Mouse (Mus musculus) hindbrain, embryonic 10.5 days (tissue): ENCODE results near the gene Ralgps1. TPM values are rescaled to one million over a fixed set of nuclear protein-coding genes. Genes with fewer than 3 reads are reported as not detected.
"Not testable (repeated sequence)": the region's sequence is repeated elsewhere in the genome, so short reads cannot be mapped to it uniquely, and the experiment has no call there.

ENCODE experiments used
- DNase-seq: peaks from one replicate; pipeline ENCODE4 v3.0.0-alpha.2; 2017; ENCODE audit warnings: low spot score
- H3K27ac ChIP-seq: fragments of 300-500 bp; sonication (generic); 2 replicates; pipeline ENCODE4 v1.5.1; 2016; ENCODE audit warnings: mild to moderate bottlenecking, moderate library complexity
- H3K27me3 ChIP-seq: fragments of 300-500 bp; sonication (generic); 2 replicates; pipeline ENCODE4 v1.6.1; 2016; ENCODE audit warnings: mild to moderate bottlenecking; ENCODE audit not compliant: poor library complexity, insufficient read depth, severe bottlenecking
- H3K36me3 ChIP-seq: fragments of 300-500 bp; sonication (generic); 2 replicates; pipeline ENCODE4 v1.6.1; 2016; ENCODE audit warnings: mild to moderate bottlenecking, moderate library complexity
- H3K4me1 ChIP-seq: fragments of 300-500 bp; sonication (generic); replicated peaks from 2 replicates; pipeline ENCODE4 v1.6.1; 2016; ENCODE audit warnings: mild to moderate bottlenecking
- H3K4me3 ChIP-seq: fragments of 300-500 bp; sonication (generic); 2 replicates; pipeline ENCODE4 v1.5.1; 2016; ENCODE audit warnings: mild to moderate bottlenecking, moderate library complexity
- H3K9me3 ChIP-seq: fragments of 300-500 bp; sonication (generic); 2 replicates; pipeline ENCODE4 v1.6.1; 2016; ENCODE audit warnings: mild to moderate bottlenecking, moderate library complexity
- WGBS: fragments of 180-500 bp; shearing (Covaris S2); methylation state at CpG from one replicate; pipeline ENCODE4 v1.1.7; 2016; 5-methylcytosine and 5-hydroxymethylcytosine counted together
- polyA plus RNA-seq: library from polyadenylated mRNA; unstranded; fragments of >200 nt; fragmentation: Nextera tagmentation; extraction: Ambion mirVana; gene quantifications from 2 replicates; pipeline ENCODE4 v1.2.1, GENCODE M21; 2016

The Ralgps1 gene
- polyA plus RNA-seq, 1 experiment from 2014 or later: 12.2 TPM

- 82% methylated on average over 2 of the region's 3 CpGs for WGBS
- H3K36me3 ChIP-seq: peaks cover under 1% of the 10 kb centered on the region; the same call in 1 of the 2 replicates
- H3K9me3 ChIP-seq: no peaks in the 10 kb centered on the region
Observed at GRCm38 (mm10) chr2:33329622-33330021, 41.7 kb downstream of the Ralgps1 start.

GRCm38 (mm10) chr2:33328941-33329340, 42.3 kb downstream of the Ralgps1 start:
- Histone ChIP-seq H3K36me3 (no peaks in the 10 kb centered on the region), H3K27ac (no peak overlapping the region), H3K4me3 (no peak overlapping the region), H3K27me3 (peaks cover 36% of the 10 kb centered on the region), H3K4me1 (peaks cover 6% of the 10 kb centered on the region), H3K9me3 (no peaks in the 10 kb centered on the region)
- peak; percentile 61 for DNase-seq
- WGBS: 86% methylated on average over 1 of the region's 1 CpGs

More at GRCm38 (mm10) chr2:33329622-33330021, 41.7 kb downstream of the Ralgps1 start:
- DNase-seq: no peak
- Histone ChIP-seq H3K27me3 (peaks cover 32% of the 10 kb centered on the region), H3K27ac (no peak overlapping the region), H3K4me3 (no peak overlapping the region), H3K4me1 (no peaks in the 10 kb centered on the region)

GRCm38 (mm10) chr2:33325359-33325758, 45.9 kb downstream of the Ralgps1 start:
- Histone ChIP-seq H3K27ac (no peak overlapping the region), H3K4me3 (no peak overlapping the region), H3K27me3 (peaks cover 58% of the 10 kb centered on the region), H3K36me3 (no peaks in the 10 kb centered on the region), H3K4me1 (peaks cover 23% of the 10 kb centered on the region), H3K9me3 (no peaks in the 10 kb centered on the region)
- no peak for DNase-seq
- WGBS: 73% methylated on average over 3 of the region's 3 CpGs

DNA sequence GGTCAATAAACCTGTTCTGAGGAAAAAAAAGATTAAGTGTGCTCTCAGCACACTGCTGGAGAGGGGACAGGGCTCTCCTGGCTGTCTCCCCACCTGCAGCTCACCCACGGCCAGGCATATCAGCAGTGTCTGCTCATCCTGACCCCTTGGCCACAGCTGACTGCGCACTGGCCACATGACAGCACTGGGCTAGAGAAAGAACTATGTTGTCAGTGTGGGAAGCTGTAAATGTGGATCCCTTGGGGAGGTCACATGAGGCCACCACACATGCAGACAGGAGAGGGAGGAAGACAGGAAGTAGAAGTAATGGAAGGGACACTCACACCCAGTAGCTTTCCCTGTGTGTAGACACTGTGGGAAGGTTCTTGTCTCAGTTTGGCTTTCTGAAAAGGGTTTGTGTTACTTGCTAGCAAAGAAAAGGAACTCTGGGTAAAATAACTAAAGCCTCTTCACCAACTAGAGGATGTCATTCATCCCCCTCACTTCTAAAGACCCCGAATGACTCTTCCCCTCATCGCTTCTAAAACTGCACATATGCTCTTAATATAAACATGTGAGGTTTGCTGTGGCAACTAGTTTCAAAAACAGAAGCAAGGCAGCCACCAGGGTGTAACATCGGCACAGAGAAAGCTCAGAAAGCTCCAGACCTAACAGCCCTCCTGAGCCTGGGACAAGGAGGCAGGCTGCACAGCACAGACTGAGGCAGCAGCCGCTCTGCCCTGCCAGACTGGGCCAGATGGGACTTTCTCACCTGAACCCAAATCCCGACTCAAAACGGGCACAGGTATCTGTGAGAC, 47.3 kb downstream of the Ralgps1 start:
- H3K36me3 ChIP-seq: no peaks in the 10 kb centered on the region
- no peak overlapping the region for H3K27ac ChIP-seq
- WGBS: 72% methylated on average over 8 of the region's 8 CpGs

DNA sequence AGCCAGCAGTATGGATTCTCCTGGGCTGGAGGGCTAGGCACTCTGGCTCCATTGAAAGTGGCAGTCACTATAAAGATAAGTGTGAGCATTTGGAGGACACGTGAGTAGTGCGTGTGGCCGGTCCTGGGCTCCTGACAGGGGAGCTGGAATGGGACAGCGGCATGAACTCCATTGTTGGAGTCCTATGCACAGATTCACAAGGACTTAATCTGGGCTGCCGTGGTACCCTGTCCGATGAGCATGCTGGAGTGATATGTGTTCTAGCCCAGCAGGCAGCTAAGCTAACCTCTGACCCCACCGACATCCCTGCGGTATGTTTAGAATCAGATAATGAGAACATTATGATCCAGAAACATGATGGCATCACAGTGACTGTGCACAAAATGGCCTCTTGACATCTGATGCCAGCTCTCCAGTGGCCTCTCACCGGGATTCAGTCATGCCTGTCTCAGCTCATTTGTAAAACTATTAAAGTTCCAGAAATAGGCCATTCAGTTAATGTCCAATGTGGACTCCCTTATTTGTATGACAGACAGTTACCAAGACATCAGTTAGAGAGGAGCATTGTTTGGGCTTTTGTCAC, 48.2 kb downstream of the Ralgps1 start:
- DNase-seq: peak; percentile 29
- WGBS: 45% methylated on average over 9 of the region's 9 CpGs
- Histone ChIP-seq H3K27me3 (peaks cover 79% of the 10 kb centered on the region), H3K4me1 (peaks cover 28% of the 10 kb centered on the region)
- H3K9me3 ChIP-seq, H3K4me3 ChIP-seq, H3K36me3 ChIP-seq, H3K27ac ChIP-seq: not testable (repeated sequence)

More for the DNA sequence above, 47.3 kb downstream of the Ralgps1 start:
- Histone ChIP-seq H3K9me3 (no peaks in the 10 kb centered on the region), H3K27me3 (peaks cover 72% of the 10 kb centered on the region), H3K4me3 (no peak overlapping the region), H3K4me1 (peaks cover 24% of the 10 kb centered on the region)
- no peak for DNase-seq

DNA sequence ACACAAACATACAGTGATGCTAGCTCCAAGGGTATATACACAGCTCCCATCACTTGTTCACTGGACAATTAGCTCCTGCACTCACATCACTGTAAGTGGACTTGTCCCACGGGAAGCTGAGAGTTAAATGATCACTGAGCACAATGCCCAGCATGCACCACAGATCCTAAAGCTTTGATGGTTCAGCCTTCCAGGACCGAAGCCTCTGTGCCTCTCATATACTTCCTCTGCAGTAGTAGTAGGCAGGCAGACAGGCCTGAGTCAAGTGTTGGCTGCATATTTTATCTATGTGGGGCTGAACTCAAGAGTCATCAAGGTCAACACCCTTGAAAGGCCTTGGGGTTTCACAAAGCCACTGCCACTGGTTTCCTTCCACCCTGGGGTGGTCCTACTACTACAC, 49.6 kb downstream of the Ralgps1 start:
- H3K9me3 ChIP-seq: no peaks in the 10 kb centered on the region
- H3K4me1 ChIP-seq: peaks cover 36% of the 10 kb centered on the region
- no peaks in the 10 kb centered on the region for H3K36me3 ChIP-seq
- H3K27ac ChIP-seq: no peak overlapping the region
- 87% methylated on average over 2 of the region's 2 CpGs for WGBS
- DNase-seq: no peak
- H3K4me3 ChIP-seq: no peak overlapping the region
- H3K27me3 ChIP-seq: peaks cover 67% of the 10 kb centered on the region

DNA sequence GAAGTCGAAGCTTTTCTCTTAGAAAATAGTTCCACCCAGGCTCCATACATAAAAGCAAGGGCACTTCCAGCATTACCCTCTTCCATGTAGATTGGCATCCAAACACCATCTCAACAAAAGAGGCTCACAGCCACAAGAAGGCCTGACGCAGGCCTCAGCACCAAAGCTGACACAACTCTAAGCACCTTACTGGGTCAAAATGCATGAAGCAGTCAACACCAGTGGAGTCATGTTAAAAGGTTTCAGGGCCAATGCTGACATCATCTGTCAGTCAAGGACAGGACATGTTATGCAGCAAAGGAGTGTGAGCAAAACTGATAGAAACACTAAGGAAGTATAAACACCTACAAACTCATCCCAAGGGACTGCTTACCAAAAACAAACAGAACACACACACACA, 50.3 kb downstream of the Ralgps1 start:
- Histone ChIP-seq H3K27me3 (peaks cover 64% of the 10 kb centered on the region), H3K27ac (no peak overlapping the region)
- 90% methylated on average over 2 of the region's 2 CpGs for WGBS

DNA sequence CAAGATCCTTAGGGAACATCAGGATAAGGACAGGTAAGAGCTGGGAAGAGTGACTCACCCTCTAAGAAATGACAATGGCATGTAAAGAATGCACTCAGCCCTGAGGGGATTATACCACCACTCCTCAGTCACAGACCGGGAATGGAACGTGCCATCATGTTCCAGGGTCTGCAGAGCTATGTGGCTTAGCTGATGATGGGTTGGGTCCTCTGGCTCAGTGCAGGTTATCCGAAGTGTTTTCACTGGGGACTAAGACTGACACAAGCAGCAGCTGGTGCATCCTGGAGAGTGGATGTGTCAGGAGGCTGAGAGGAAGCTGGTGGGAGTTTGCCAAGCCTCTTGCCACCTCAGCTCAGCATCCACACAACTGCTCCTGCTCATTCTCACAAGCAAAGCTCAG, 50.7 kb downstream of the Ralgps1 start:
- no peak overlapping the region for H3K4me3 ChIP-seq
- peaks cover 61% of the 10 kb centered on the region for H3K27me3 ChIP-seq
- 75% methylated on average over 3 of the region's 3 CpGs for WGBS
- H3K27ac ChIP-seq: no peak overlapping the region
- H3K36me3 ChIP-seq: no peaks in the 10 kb centered on the region
- peaks cover 46% of the 10 kb centered on the region for H3K4me1 ChIP-seq
- H3K9me3 ChIP-seq: no peaks in the 10 kb centered on the region
- DNase-seq: no peak

More for the DNA sequence above, 50.3 kb downstream of the Ralgps1 start:
- H3K9me3 ChIP-seq: no peaks in the 10 kb centered on the region
- H3K36me3 ChIP-seq: no peaks in the 10 kb centered on the region
- no peak overlapping the region for H3K4me3 ChIP-seq
- no peak for DNase-seq
- H3K4me1 ChIP-seq: peaks cover 42% of the 10 kb centered on the region

DNA sequence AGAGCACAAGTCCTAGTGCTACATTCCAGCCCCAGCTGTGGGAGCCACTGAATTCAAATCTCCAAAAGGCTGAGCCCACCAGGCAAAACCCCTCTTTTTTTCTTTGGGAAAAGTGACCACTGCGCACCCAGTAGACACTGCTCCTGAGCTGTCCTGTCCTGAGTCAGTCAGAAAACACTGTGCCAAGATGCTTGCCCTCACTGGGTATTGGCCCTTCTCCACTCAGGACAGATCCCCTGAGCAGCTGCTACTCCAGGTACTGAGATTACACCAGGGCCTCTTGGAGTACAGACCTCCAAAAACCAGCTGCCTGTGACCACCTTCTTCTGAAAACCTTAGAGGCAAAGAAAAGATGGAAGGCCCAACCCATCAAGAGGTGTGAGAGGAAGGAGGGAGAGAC, 51.4 kb downstream of the Ralgps1 start:
- no peak for DNase-seq
- no peak overlapping the region for H3K4me3 ChIP-seq
- H3K4me1 ChIP-seq: peaks cover 53% of the 10 kb centered on the region
- no peak overlapping the region for H3K27ac ChIP-seq
- no peaks in the 10 kb centered on the region for H3K36me3 ChIP-seq
- H3K27me3 ChIP-seq: peaks cover 54% of the 10 kb centered on the region
- 100% methylated on average over 1 of the region's 1 CpGs for WGBS
- H3K9me3 ChIP-seq: no peaks in the 10 kb centered on the region

- no peak for DNase-seq
- WGBS: 83% methylated on average over 5 of the region's 5 CpGs
- no peaks in the 10 kb centered on the region for H3K36me3 ChIP-seq
- peaks cover 52% of the 10 kb centered on the region for H3K4me1 ChIP-seq
- H3K9me3 ChIP-seq: no peaks in the 10 kb centered on the region
- H3K27me3 ChIP-seq: peaks cover 50% of the 10 kb centered on the region
- H3K4me3 ChIP-seq: no peak overlapping the region
- no peak overlapping the region for H3K27ac ChIP-seq
Observed at GRCm38 (mm10) chr2:33319455-33319854, 51.8 kb downstream of the Ralgps1 start.

DNA sequence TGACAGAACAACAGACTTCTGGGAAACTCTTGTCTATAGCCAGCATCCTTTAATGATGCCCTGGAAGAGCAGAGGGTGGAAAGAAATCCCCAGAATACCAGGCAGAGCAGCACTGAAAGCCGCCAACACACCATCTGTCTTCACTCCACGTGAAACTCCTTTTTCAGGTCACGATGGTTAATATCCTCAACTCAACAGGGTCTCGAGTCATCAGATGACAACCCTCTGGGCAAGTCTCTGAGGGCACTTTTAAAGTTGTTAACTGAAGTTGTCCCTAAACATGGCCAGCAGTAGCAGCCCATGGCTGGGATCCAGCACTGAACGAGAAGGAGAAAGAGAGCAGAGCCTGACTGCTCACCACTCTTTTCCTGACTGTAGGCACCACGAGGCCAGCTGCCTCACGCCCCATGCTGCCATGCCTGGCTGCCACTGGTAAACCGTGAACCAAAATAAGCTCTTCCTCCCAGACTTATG, 52.8 kb downstream of the Ralgps1 start:
- no peak overlapping the region for H3K27ac ChIP-seq
- no peak for DNase-seq
- H3K4me3 ChIP-seq: no peak overlapping the region
- peaks cover 47% of the 10 kb centered on the region for H3K27me3 ChIP-seq
- WGBS: 74% methylated on average over 8 of the region's 8 CpGs
- no peaks in the 10 kb centered on the region for H3K9me3 ChIP-seq
- H3K4me1 ChIP-seq: peaks cover 43% of the 10 kb centered on the region
- no peaks in the 10 kb centered on the region for H3K36me3 ChIP-seq

- H3K4me1 ChIP-seq: peaks cover 31% of the 10 kb centered on the region
Observed at GRCm38 (mm10) chr2:33316516-33316915, 54.8 kb downstream of the Ralgps1 start.

GRCm38 (mm10) chr2:33316063-33316405, 55.3 kb downstream of the Ralgps1 start:
- no peaks in the 10 kb centered on the region for H3K9me3 ChIP-seq
- DNase-seq: no peak
- WGBS: 97% methylated on average over 1 of the region's 1 CpGs
- H3K4me3 ChIP-seq: no peak overlapping the region
- peaks cover 31% of the 10 kb centered on the region for H3K27me3 ChIP-seq
- H3K36me3 ChIP-seq: no peaks in the 10 kb centered on the region
- H3K27ac ChIP-seq: peak overlapping the region; percentile 78
- peaks cover 31% of the 10 kb centered on the region for H3K4me1 ChIP-seq

More at GRCm38 (mm10) chr2:33316516-33316915, 54.8 kb downstream of the Ralgps1 start:
- no peaks in the 10 kb centered on the region for H3K36me3 ChIP-seq
- peak; percentile 84 for DNase-seq
- H3K27me3 ChIP-seq: peaks cover 36% of the 10 kb centered on the region
- peak overlapping the region; percentile 78 for H3K27ac ChIP-seq
- H3K9me3 ChIP-seq: no peaks in the 10 kb centered on the region
- no peak overlapping the region for H3K4me3 ChIP-seq
- WGBS: 15% methylated on average over 7 of the region's 7 CpGs
